Mouse (Mus musculus) heart, embryonic 11.5 days (tissue): Measurements from ENCODE around the gene Armh2. TPM values are rescaled to one million over a fixed set of nuclear protein-coding genes. Genes with fewer than 3 reads are reported as not detected.

Experiments used
- ATAC-seq: fragments of 200-750 bp; cut with Nextera tagmentation; replicated peaks from 2 replicates; pipeline ENCODE4 v1.8.0; 2017; ENCODE audit warnings: moderate library complexity; ENCODE audit not compliant: insufficient number of reproducible peaks, low FRiP score, low TSS enrichment
- H3K27ac ChIP-seq: fragments of 300-500 bp; sonication (generic); 2 replicates; pipeline ENCODE4 v1.5.1; 2014; ENCODE audit warnings: mild to moderate bottlenecking, low read depth, low read length
- H3K27me3 ChIP-seq: fragments of 300-500 bp; sonication (generic); 2 replicates; pipeline ENCODE4 v1.6.1; 2014; ENCODE audit warnings: mild to moderate bottlenecking, low read length, mixed read lengths; ENCODE audit not compliant: control insufficient read depth, insufficient read depth
- H3K36me3 ChIP-seq: fragments of 300-500 bp; sonication (generic); 2 replicates; pipeline ENCODE4 v1.6.1; 2014; ENCODE audit warnings: mild to moderate bottlenecking, low read length, moderate library complexity, mixed read lengths; ENCODE audit not compliant: control insufficient read depth, insufficient read depth
- H3K4me1 ChIP-seq: fragments of 300-500 bp; sonication (generic); 2 replicates; pipeline ENCODE4 v1.6.1; 2014; ENCODE audit warnings: low read length; ENCODE audit not compliant: control insufficient read depth, insufficient read depth
- H3K4me2 ChIP-seq: fragments of 300-500 bp; sonication (generic); 2 replicates; pipeline ENCODE4 v1.6.1; 2014; ENCODE audit warnings: mild to moderate bottlenecking, moderate library complexity
- H3K4me3 ChIP-seq: fragments of 300-500 bp; sonication (generic); 2 replicates; pipeline ENCODE4 v1.5.1; 2014; ENCODE audit warnings: low read depth, low read length
- H3K9ac ChIP-seq: fragments of 300-500 bp; sonication (generic); 2 replicates; pipeline ENCODE4 v1.6.1; 2014; ENCODE audit warnings: mild to moderate bottlenecking, low read depth, low read length, moderate library complexity
- H3K9me3 ChIP-seq: fragments of 300-500 bp; sonication (generic); replicated peaks from 2 replicates; pipeline ENCODE4 v1.6.1; 2016; ENCODE audit warnings: low read length; ENCODE audit not compliant: control insufficient read depth
- WGBS: fragments of 180-500 bp; shearing (Covaris S2); extraction: QIAGEN DNeasy Blood & Tissue Kit; methylation state at CpG from one replicate; pipeline ENCODE4 v1.1.7; 2014; ENCODE audit not compliant: insufficient replicate concordance; 5-methylcytosine and 5-hydroxymethylcytosine counted together
- polyA plus RNA-seq: library from polyadenylated mRNA; unstranded; fragments of >200 nt; fragmentation: Nextera tagmentation; extraction: Ambion mirVana; gene quantifications from 2 replicates; pipeline ENCODE4 v1.2.1, GENCODE M21; 2014

Gene Armh2
- polyA plus RNA-seq, 1 experiment from 2014 or later, result not detected

- Histone ChIP-seq H3K27ac (no peak overlapping the region), H3K4me3 (no peak overlapping the region), H3K27me3 (no peaks in the 10 kb centered on the region), H3K9ac (no peak overlapping the region), H3K9me3 (no peaks in the 10 kb centered on the region), H3K4me2 (no peak overlapping the region), H3K36me3 (no peaks in the 10 kb centered on the region), H3K4me1 (no peaks in the 10 kb centered on the region)
- no peak for ATAC-seq
- 69% methylated on average over 6 of the region's 6 CpGs for WGBS
Measured at GRCm38 (mm10) chr13:24735608-24736131, 5.4 kb upstream of the Armh2 start.

DNA sequence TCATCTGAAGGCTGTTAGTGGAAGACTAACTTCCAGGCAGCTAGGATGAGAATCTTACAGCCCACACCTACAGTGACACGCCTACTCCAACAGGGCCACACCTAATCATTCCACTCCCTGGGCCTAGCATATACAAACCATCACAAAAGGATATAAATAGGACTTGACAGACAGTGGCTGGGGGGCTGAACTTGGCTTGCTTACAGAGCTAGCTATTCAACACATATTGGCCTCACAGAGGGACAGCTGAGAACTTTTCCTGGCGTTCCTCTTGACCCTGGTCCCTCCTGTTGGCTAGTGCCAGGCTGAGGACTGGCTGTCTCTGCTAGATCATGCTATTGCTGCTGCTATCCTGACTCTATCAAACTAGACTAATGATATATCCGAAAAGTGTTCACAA is 6.8 kb downstream of the Armh2 start:
- Histone ChIP-seq H3K27ac (no peak overlapping the region), H3K36me3 (peaks cover 16% of the 10 kb centered on the region), H3K27me3 (no peaks in the 10 kb centered on the region), H3K4me1 (no peaks in the 10 kb centered on the region), H3K9ac (no peak overlapping the region), H3K9me3 (no peaks in the 10 kb centered on the region), H3K4me2 (no peak overlapping the region), H3K4me3 (no peak overlapping the region)
- WGBS, result 74% methylated on average over 3 of the region's 3 CpGs
- ATAC-seq, result no peak

DNA sequence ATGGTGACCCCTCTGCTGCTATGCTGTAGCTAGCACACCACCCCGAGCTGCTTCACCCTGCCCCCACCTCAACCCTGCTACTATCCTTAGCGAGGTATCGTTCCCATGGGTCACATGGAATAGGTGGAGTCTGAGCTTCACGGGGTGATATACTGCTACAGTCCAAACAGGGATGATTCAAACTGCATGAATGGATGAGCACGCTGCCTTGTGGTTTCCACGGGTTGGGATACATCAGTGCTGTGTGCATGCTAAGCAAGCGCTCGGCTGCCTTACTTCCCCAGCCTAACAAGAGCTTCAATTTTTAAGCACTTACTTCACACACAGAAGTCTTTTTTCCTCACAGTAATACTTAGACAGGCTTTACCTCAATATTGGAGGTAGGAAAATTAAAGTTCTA is 9.8 kb downstream of the Armh2 start:
- H3K36me3 ChIP-seq, result peaks cover 25% of the 10 kb centered on the region
- no peak for ATAC-seq
- 92% methylated on average over 8 of the region's 8 CpGs for WGBS

DNA sequence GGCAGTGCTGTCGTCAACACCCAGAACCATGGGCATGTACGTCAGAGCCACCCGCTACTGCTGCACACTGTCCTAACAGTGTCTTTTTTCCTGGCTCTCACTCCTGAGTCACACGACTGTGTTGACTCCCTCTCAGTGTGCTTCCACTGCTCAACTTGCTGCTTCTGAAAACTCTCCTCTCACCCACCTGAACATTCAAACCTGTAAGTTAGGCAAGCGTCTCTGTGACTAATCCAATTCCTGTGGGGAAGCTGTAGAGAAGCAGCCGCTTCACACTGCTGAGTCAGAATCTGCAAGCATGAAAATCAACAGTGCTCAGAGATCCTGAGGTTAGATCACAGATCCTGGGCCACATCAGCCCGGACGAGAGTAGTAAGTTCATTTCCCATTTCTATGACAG is 10.4 kb downstream of the Armh2 start:
- 91% methylated on average over 8 of the region's 8 CpGs for WGBS
- no peak for ATAC-seq

More for the DNA sequence above, 9.8 kb downstream of the Armh2 start:
- Histone ChIP-seq H3K4me2 (no peak overlapping the region), H3K27me3 (no peaks in the 10 kb centered on the region), H3K4me3 (no peak overlapping the region), H3K9me3 (no peaks in the 10 kb centered on the region), H3K4me1 (no peaks in the 10 kb centered on the region), H3K27ac (no peak overlapping the region), H3K9ac (no peak overlapping the region)

GRCm38 (mm10) chr13:24756756-24757155 is 15.7 kb downstream of the Armh2 start:
- no peak overlapping the region for H3K9ac ChIP-seq
- H3K27me3 ChIP-seq, result no peaks in the 10 kb centered on the region
- ATAC-seq, result no peak
- H3K4me3 ChIP-seq, result no peak overlapping the region
- H3K4me2 ChIP-seq, result no peak overlapping the region
- H3K27ac ChIP-seq, result no peak overlapping the region
- 91% methylated on average over 3 of the region's 3 CpGs for WGBS
- H3K9me3 ChIP-seq, result no peaks in the 10 kb centered on the region
- H3K36me3 ChIP-seq, result peaks cover 28% of the 10 kb centered on the region
- H3K4me1 ChIP-seq, result 0 out of 2 replicates have a peak, but pooled peaks cover 3% of the 10 kb centered on the region

More for the DNA sequence above, 10.4 kb downstream of the Armh2 start:
- H3K4me2 ChIP-seq, result no peak overlapping the region
- H3K9ac ChIP-seq, result no peak overlapping the region
- H3K36me3 ChIP-seq, result peaks cover 29% of the 10 kb centered on the region
- no peak overlapping the region for H3K4me3 ChIP-seq
- no peaks in the 10 kb centered on the region for H3K9me3 ChIP-seq
- H3K27me3 ChIP-seq, result no peaks in the 10 kb centered on the region
- H3K27ac ChIP-seq, result no peak overlapping the region
- H3K4me1 ChIP-seq, result no peaks in the 10 kb centered on the region

DNA sequence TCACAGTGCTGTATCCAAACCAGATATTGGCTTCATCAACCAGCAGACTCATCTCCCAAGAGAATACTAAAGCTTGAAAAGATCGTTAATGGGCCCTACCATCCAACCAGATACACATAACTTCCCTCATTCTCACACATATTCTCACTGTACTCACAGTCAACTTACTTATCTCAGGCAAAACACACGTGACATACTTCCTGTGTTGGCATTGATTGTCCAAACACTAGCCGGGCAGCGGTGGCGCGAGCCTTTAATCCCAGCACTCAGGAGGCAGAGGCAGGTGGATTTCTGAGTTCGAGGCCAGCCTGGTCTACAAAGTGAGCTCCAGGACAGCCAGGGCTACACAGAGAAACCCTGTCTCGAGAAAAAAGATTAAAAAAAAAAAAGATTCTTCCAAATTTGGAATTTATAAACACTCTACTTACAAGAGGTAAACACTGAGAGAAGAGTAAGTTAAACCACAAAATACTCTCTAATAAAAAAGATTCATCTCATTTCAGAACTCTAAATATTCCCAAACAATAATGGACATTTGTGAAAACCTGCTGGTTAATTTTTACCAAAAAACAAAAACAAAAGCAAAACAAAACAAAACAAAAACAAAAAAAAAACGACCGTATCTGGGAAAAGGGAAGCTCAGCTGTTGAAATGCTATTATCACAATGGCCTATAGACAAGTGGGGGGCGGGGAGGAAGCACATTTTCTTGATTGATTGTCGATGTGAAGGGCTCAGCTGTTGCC is 17.0 kb downstream of the Armh2 start:
- Histone ChIP-seq H3K4me3 (no peak overlapping the region), H3K27me3 (no peaks in the 10 kb centered on the region), H3K4me2 (no peak overlapping the region), H3K36me3 (peaks cover 25% of the 10 kb centered on the region), H3K9me3 (no peaks in the 10 kb centered on the region), H3K4me1 (peaks cover 6% of the 10 kb centered on the region; the same call in 1 of the 2 replicates), H3K27ac (no peak overlapping the region), H3K9ac (no peak overlapping the region)
- WGBS, result 82% methylated on average over 12 of the region's 12 CpGs
- no peak for ATAC-seq

GRCm38 (mm10) chr13:24759451-24759850 is 18.4 kb downstream of the Armh2 start:
- 86% methylated on average over 10 of the region's 10 CpGs for WGBS
- H3K4me3 ChIP-seq, result no peak overlapping the region
- peaks cover 6% of the 10 kb centered on the region; the same call in 1 of the 2 replicates for H3K4me1 ChIP-seq
- H3K27ac ChIP-seq, result no peak overlapping the region
- ATAC-seq, result no peak
- peaks cover 17% of the 10 kb centered on the region for H3K36me3 ChIP-seq
- no peak overlapping the region for H3K4me2 ChIP-seq
- no peaks in the 10 kb centered on the region for H3K27me3 ChIP-seq
- no peak overlapping the region for H3K9ac ChIP-seq
- no peaks in the 10 kb centered on the region for H3K9me3 ChIP-seq

- Histone ChIP-seq H3K27ac (no peak overlapping the region), H3K9ac (peak overlapping the region; percentile 91), H3K4me3 (peak overlapping the region; percentile 85), H3K4me2 (peak overlapping the region; percentile 58), H3K36me3 (peaks cover 17% of the 10 kb centered on the region), H3K27me3 (no peaks in the 10 kb centered on the region), H3K9me3 (no peaks in the 10 kb centered on the region), H3K4me1 (peaks cover 6% of the 10 kb centered on the region; the same call in 1 of the 2 replicates)
- WGBS, result 70% methylated on average over 5 of the region's 5 CpGs
- no peak for ATAC-seq
Measured at GRCm38 (mm10) chr13:24760351-24760870, 19.4 kb downstream of the Armh2 start.
